Mouse (Mus musculus) neutrophil, adult 5-6 weeks (primary cell): Measurements from ENCODE around the gene Bcl2l15. TPM values are rescaled to one million over a fixed set of nuclear protein-coding genes. Genes with fewer than 3 reads are reported as not detected.
"Not testable (repeated sequence)": the region's sequence is repeated elsewhere in the genome, so short reads cannot be mapped to it uniquely, and the experiment has no call there.

Source experiments
- ATAC-seq: fragments of 151-379, 151-347 bp; 2 replicates; pipeline ENCODE4 v1.8.0; 2017; ENCODE audit warnings: mild to moderate bottlenecking, moderate TSS enrichment; ENCODE audit not compliant: insufficient number of reproducible peaks, poor library complexity, low FRiP score, severe bottlenecking; ENCODE audit errors: extremely low read depth
- total RNA-seq: library from RNA; stranded (forward); fragments of 200-1000 nt; gene quantifications from 2 replicates; pipeline ENCODE4 v1.2.3, GENCODE M21; 2017

Bcl2l15 gene
- total RNA-seq: 1.5 and 2.5 TPM in 2 replicates

- no peak for ATAC-seq
Observed at GRCm38 (mm10) chr3:103832426-103832825, at the start of gene Bcl2l15. Bcl2l15 (plus strand) TSS chr3:103832601.

GRCm38 (mm10) chr3:103782844-103783609 is 49.4 kb upstream of the Bcl2l15 start:
- no peak for ATAC-seq

- no peak for ATAC-seq
Observed at GRCm38 (mm10) chr3:103787225-103787624, 45.2 kb upstream of the Bcl2l15 start.

GRCm38 (mm10) chr3:103789096-103789495 is 43.3 kb upstream of the Bcl2l15 start:
- ATAC-seq: no peak

- ATAC-seq: no peak
Observed at GRCm38 (mm10) chr3:103789891-103790345, 42.5 kb upstream of the Bcl2l15 start.

GRCm38 (mm10) chr3:103790346-103791145 is 41.9 kb upstream of the Bcl2l15 start:
- no peak for ATAC-seq

- peak; percentile 95 for ATAC-seq
Observed at GRCm38 (mm10) chr3:103791230-103792110, 40.9 kb upstream of the Bcl2l15 start, which contains the start of gene Hipk1. Hipk1 (minus strand) TSS chr3:103791563.

- ATAC-seq: not testable (repeated sequence)
Observed at GRCm38 (mm10) chr3:103792111-103792406, 40.3 kb upstream of the Bcl2l15 start.

- ATAC-seq: no peak
Observed at GRCm38 (mm10) chr3:103792566-103792965, 39.8 kb upstream of the Bcl2l15 start.

- ATAC-seq: no peak
Observed at GRCm38 (mm10) chr3:103796389-103796788, 36.0 kb upstream of the Bcl2l15 start.

GRCm38 (mm10) chr3:103799507-103799906 is 32.9 kb upstream of the Bcl2l15 start:
- ATAC-seq: no peak

- ATAC-seq: peak; percentile 67
Observed at GRCm38 (mm10) chr3:103801631-103802531, 30.5 kb upstream of the Bcl2l15 start.

GRCm38 (mm10) chr3:103802861-103803260 is 29.5 kb upstream of the Bcl2l15 start:
- ATAC-seq: no peak

GRCm38 (mm10) chr3:103805671-103806070 is 26.7 kb upstream of the Bcl2l15 start:
- no peak for ATAC-seq

GRCm38 (mm10) chr3:103808891-103809798 is 23.3 kb upstream of the Bcl2l15 start, which contains the start of the genes Dclre1b, Ap4b1 and Gm43064:
Dclre1b (minus strand) TSS chr3:103809444.
Ap4b1 (plus strand) TSS chr3:103809520.
Gm43064 (plus strand) TSS chr3:103809573.
- ATAC-seq: peak; percentile 87

GRCm38 (mm10) chr3:103809799-103810150 is 22.6 kb upstream of the Bcl2l15 start:
- ATAC-seq: peak; percentile 13; the same call in 1 of the 2 replicates

- ATAC-seq: no peak
Observed at GRCm38 (mm10) chr3:103810967-103811366, 21.4 kb upstream of the Bcl2l15 start.
